Mouse (Mus musculus) lung, postnatal 0 days (tissue): ENCODE data around the gene Psma5. TPM values are rescaled to one million over a fixed set of nuclear protein-coding genes. Genes with fewer than 3 reads are reported as not detected.

Source experiments
- ATAC-seq: fragments of 200-750 bp; cut with Nextera tagmentation; 2 replicates; pipeline ENCODE4 v1.8.0; 2017; ENCODE audit warnings: moderate library complexity
- DNase-seq: peaks from one replicate; pipeline ENCODE4 v3.0.0-alpha.2; 2016; ENCODE audit warnings: low spot score
- H3K27ac ChIP-seq: fragments of 300-500 bp; sonication (generic); 2 replicates; pipeline ENCODE4 v1.5.1; 2014; ENCODE audit warnings: antibody characterized with exemption, mild to moderate bottlenecking, low read length, mixed read lengths
- H3K27me3 ChIP-seq: fragments of 300-500 bp; sonication (generic); replicated peaks from 2 replicates; pipeline ENCODE4 v1.6.1; 2014; ENCODE audit warnings: low read length, mixed read lengths; ENCODE audit not compliant: insufficient read depth
- H3K36me3 ChIP-seq: fragments of 300-500 bp; sonication (generic); 2 replicates; pipeline ENCODE4 v1.6.1; 2014; ENCODE audit warnings: low read length, mixed read lengths; ENCODE audit not compliant: insufficient read depth
- H3K4me1 ChIP-seq: fragments of 300-500 bp; sonication (generic); 2 replicates; pipeline ENCODE4 v1.6.1; 2014; ENCODE audit warnings: antibody characterized with exemption, low read depth, low read length, mixed read lengths; ENCODE audit not compliant: insufficient read depth
- H3K4me2 ChIP-seq: fragments of 300-500 bp; sonication (generic); replicated peaks from 2 replicates; pipeline ENCODE4 v1.6.1; 2014; ENCODE audit warnings: low read depth, mild to moderate bottlenecking, low read length, moderate library complexity, mixed read lengths
- H3K4me3 ChIP-seq: fragments of 300-500 bp; sonication (generic); 2 replicates; pipeline ENCODE4 v1.5.1; 2014; ENCODE audit warnings: low read depth, low read length
- H3K9ac ChIP-seq: fragments of 300-500 bp; sonication (generic); replicated peaks from 2 replicates; pipeline ENCODE4 v1.6.1; 2014; ENCODE audit warnings: low read depth, mild to moderate bottlenecking
- H3K9me3 ChIP-seq: fragments of 300-500 bp; sonication (generic); 2 replicates; pipeline ENCODE4 v1.6.1; 2016; ENCODE audit warnings: low read length, mixed read lengths
- CTCF ChIP-seq: IDR thresholded peaks from 2 replicates; pipeline ENCODE4 v1.5.1; 2016; ENCODE audit warnings: antibody characterized with exemption, mild to moderate bottlenecking
- EP300 ChIP-seq: IDR thresholded peaks from 2 replicates; pipeline ENCODE4 v1.6.1; 2016; ENCODE audit warnings: antibody characterized with exemption, mild to moderate bottlenecking, control low read depth
- WGBS: fragments of 180-500 bp; shearing (Covaris S2); extraction: QIAGEN DNeasy Blood & Tissue Kit; methylation state at CpG from one replicate; pipeline ENCODE4 v1.1.7; 2014; 5-methylcytosine and 5-hydroxymethylcytosine counted together
- polyA plus RNA-seq: library from polyadenylated mRNA; unstranded; fragments of >200 nt; fragmentation: Nextera tagmentation; extraction: Ambion mirVana; gene quantifications from 2 replicates; pipeline ENCODE4 v1.2.1, GENCODE M21; 2015

Psma5 gene
- polyA plus RNA-seq, 1 experiment from 2014 or later: 163 TPM

DNA sequence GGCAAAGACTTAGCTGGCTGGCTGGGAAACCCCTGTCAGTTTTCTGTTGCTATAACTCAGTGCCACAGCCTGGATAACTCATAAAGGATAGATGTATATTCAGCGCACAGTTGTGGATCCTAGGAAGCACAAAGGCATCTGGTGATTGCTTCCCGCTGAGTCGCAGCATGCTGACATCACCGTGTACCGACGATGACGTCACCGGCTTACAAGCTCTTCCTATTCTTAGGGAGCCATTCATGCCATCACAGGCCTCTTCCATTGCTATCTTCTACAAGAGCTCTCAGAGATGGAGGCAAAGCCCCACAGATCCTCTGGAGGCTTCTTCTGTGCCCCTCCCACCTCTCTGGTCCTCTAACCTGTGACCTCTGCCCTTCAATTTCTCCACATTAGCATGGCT, 47.0 kb downstream of the Psma5 start:
- no peak for ATAC-seq

DNA sequence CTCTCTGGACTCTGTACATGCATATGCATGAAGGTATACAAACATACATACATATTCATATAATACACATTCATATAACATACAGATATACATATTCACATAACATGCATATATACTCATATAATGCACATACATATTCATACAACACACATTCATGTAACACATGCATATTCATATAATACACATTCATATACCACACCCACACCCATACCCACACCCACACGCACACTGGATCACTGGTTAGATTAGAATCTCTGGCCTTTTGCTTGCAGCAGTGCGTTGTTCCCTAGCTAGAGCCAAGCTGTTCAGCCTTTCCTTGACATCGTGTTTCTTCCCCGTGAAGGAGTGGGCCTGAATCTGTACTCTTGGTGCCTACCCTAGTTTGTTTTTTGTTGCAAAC, 48.0 kb downstream of the Psma5 start:
- Histone ChIP-seq H3K4me2 (no peak overlapping the region), H3K9me3 (no peaks in the 10 kb centered on the region), H3K27me3 (no peaks in the 10 kb centered on the region), H3K27ac (no peak overlapping the region), H3K4me1 (no peaks in the 10 kb centered on the region; the same call in 1 of the 2 replicates), H3K36me3 (no peaks in the 10 kb centered on the region), H3K4me3 (no peak overlapping the region), H3K9ac (no peak overlapping the region)
- 83% methylated on average over 4 of the region's 4 CpGs for WGBS
- ATAC-seq: no peak
- TF ChIP-seq CTCF (no peak), EP300 (no peak)
- DNase-seq: no peak

More for the DNA sequence above, 47.0 kb downstream of the Psma5 start:
- Histone ChIP-seq H3K27ac (no peak overlapping the region), H3K4me1 (peaks cover 3% of the 10 kb centered on the region; the same call in 1 of the 2 replicates), H3K36me3 (no peaks in the 10 kb centered on the region), H3K4me3 (no peak overlapping the region), H3K27me3 (no peaks in the 10 kb centered on the region), H3K9me3 (no peaks in the 10 kb centered on the region), H3K4me2 (no peak overlapping the region), H3K9ac (no peak overlapping the region)
- 91% methylated on average over 8 of the region's 8 CpGs for WGBS
- no peak for DNase-seq
- no peak for TF ChIP-seq CTCF
- no peak for TF ChIP-seq EP300

GRCm38 (mm10) chr3:108306387-108306786, 49.7 kb downstream of the Psma5 start:
- no peaks in the 10 kb centered on the region for H3K36me3 ChIP-seq
- ATAC-seq (0 out of 2 replicates have a peak, but pooled peaks have one; percentile 2), DNase-seq (peak; percentile 58)
- H3K4me1 ChIP-seq: peaks cover 5% of the 10 kb centered on the region; the same call in 1 of the 2 replicates
- TF ChIP-seq CTCF: no peak
- TF ChIP-seq EP300: no peak
- peak overlapping the region; percentile 8 for H3K27ac ChIP-seq
- 30% methylated on average over 3 of the region's 3 CpGs for WGBS
- no peaks in the 10 kb centered on the region for H3K27me3 ChIP-seq
- H3K9me3 ChIP-seq: no peaks in the 10 kb centered on the region
- no peak overlapping the region for H3K4me3 ChIP-seq
- H3K4me2 ChIP-seq: no peak overlapping the region
- no peak overlapping the region for H3K9ac ChIP-seq

GRCm38 (mm10) chr3:108307485-108307884, 50.8 kb downstream of the Psma5 start:
- H3K9me3 ChIP-seq: no peaks in the 10 kb centered on the region
- peaks cover 9% of the 10 kb centered on the region; the same call in 1 of the 2 replicates for H3K4me1 ChIP-seq
- no peak for ATAC-seq
- H3K36me3 ChIP-seq: no peaks in the 10 kb centered on the region
- no peak overlapping the region for H3K9ac ChIP-seq
- DNase-seq: no peak
- TF ChIP-seq EP300 (no peak), CTCF (no peak)
- WGBS: 90% methylated on average over 6 of the region's 6 CpGs
- no peak overlapping the region for H3K4me3 ChIP-seq
- H3K27ac ChIP-seq: no peak overlapping the region
- no peaks in the 10 kb centered on the region for H3K27me3 ChIP-seq
- H3K4me2 ChIP-seq: no peak overlapping the region

DNA sequence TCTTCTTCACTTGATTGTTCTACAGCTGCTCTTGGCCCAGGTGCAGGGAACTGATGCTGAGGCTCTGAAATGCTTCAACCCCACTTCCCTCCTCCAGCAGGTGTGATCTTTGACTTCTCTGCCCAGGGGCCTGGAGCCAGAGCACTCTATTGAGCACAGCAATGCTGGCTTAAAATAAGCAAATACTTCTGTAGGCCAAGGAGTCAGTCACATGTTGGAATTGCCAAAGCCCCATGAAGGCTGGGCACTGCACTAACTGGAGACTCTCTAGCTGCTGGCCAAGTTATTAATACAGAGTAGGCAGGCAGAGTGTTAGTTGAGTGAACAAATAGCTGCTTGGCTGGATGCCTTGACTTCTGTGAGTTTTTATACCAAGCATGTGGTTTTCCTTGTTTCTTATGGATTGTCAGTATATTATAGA, 54.2 kb downstream of the Psma5 start:
- Histone ChIP-seq H3K27ac (peak overlapping the region; percentile 11), H3K4me3 (no peak overlapping the region), H3K36me3 (no peaks in the 10 kb centered on the region), H3K27me3 (no peaks in the 10 kb centered on the region), H3K4me2 (no peak overlapping the region), H3K9me3 (no peaks in the 10 kb centered on the region), H3K4me1 (peaks cover 9% of the 10 kb centered on the region; the same call in 1 of the 2 replicates), H3K9ac (no peak overlapping the region)
- TF ChIP-seq EP300: peak; percentile 65
- TF ChIP-seq CTCF: no peak; the same call in 1 of the 2 replicates
- ATAC-seq (peak; percentile 92), DNase-seq (peak; percentile 92)

DNA sequence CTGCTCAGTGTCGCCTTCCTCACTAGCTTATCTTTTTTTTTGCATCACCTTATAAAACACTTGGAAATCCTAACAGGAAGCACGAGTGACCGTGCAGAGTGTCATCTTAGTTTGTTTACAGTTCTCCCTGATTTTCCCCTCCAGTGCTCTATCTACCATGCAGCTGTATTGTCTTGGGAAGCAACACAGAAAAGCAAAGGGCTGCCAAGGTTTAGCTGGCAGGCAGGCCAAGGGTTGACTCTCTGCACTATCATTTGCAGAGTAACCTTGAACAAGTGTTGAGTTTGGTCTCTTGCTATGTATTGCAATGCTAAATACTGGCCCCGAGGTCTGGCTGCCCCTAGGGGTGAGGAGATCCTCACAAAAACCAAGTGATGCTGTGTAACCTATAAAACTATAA, 55.0 kb downstream of the Psma5 start:
- ATAC-seq: no peak
- TF ChIP-seq CTCF: no peak
- no peak for TF ChIP-seq EP300
- WGBS: 40% methylated on average over 4 of the region's 4 CpGs

DNA sequence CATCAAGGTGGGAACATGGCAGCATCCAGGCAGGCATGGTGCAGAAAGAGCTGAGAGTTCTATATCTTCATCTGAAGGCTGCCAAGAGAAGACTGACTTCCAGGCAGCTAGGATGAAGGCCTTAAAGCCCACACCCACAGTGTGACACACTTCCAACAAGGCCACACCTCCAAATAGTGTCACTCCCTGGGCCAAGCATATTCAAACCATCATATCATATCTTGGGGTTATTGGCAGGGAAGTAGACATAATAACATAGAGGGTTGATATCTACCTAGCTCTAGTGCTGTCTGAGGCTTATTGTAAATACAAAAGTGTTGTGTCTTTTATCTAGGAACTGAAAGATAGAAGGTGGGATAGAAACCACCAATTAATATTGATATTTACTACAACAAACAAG, 55.7 kb downstream of the Psma5 start:
- no peak for DNase-seq
- no peak for ATAC-seq
- TF ChIP-seq CTCF: no peak
- TF ChIP-seq EP300: no peak
- Histone ChIP-seq H3K27me3 (no peaks in the 10 kb centered on the region), H3K9me3 (no peaks in the 10 kb centered on the region), H3K27ac (no peak overlapping the region), H3K4me3 (no peak overlapping the region), H3K9ac (no peak overlapping the region), H3K4me2 (no peak overlapping the region), H3K36me3 (no peaks in the 10 kb centered on the region), H3K4me1 (peaks cover 9% of the 10 kb centered on the region; the same call in 1 of the 2 replicates)

More for the DNA sequence above, 55.0 kb downstream of the Psma5 start:
- no peak for DNase-seq
- no peak overlapping the region for H3K9ac ChIP-seq
- H3K4me3 ChIP-seq: no peak overlapping the region
- no peaks in the 10 kb centered on the region for H3K36me3 ChIP-seq
- no peaks in the 10 kb centered on the region for H3K9me3 ChIP-seq
- H3K27ac ChIP-seq: no peak overlapping the region
- no peaks in the 10 kb centered on the region for H3K27me3 ChIP-seq
- H3K4me1 ChIP-seq: peaks cover 9% of the 10 kb centered on the region; the same call in 1 of the 2 replicates
- H3K4me2 ChIP-seq: no peak overlapping the region
